Mouse (Mus musculus) Muller cell, postnatal 12 days (primary cell): Measurements from ENCODE around the gene Cacna1a.
"Not testable (repeated sequence)": the region's sequence is repeated elsewhere in the genome, so short reads cannot be mapped to it uniquely, and the experiment has no call there.

Source experiments
- DNase-seq: peaks from one replicate; pipeline ENCODE4 v3.0.0-alpha.2; 2015; ENCODE audit errors: inconsistent ontology term

Cacna1a gene

GRCm38 (mm10) chr8:84471271-84471995, 83.2 kb downstream of the Cacna1a start:
- peak; percentile 60 for DNase-seq

GRCm38 (mm10) chr8:84474456-84474855, 86.2 kb downstream of the Cacna1a start:
- DNase-seq: no peak

GRCm38 (mm10) chr8:84477341-84477740, 89.1 kb downstream of the Cacna1a start:
- no peak for DNase-seq

- DNase-seq: no peak
These were observed 94.8 kb downstream of the Cacna1a start for GRCm38 (mm10) chr8:84483004-84483403.

- DNase-seq: no peak
These were observed 97.1 kb downstream of the Cacna1a start for GRCm38 (mm10) chr8:84485366-84485765.

- DNase-seq: peak; percentile 80
These were observed 97.6 kb downstream of the Cacna1a start for GRCm38 (mm10) chr8:84485864-84486263.

- DNase-seq: no peak
These were observed 101.0 kb downstream of the Cacna1a start for GRCm38 (mm10) chr8:84489223-84489622.

GRCm38 (mm10) chr8:84494541-84495084, 106.4 kb downstream of the Cacna1a start:
- DNase-seq: no peak

GRCm38 (mm10) chr8:84501181-84501580, 112.9 kb downstream of the Cacna1a start:
- no peak for DNase-seq

GRCm38 (mm10) chr8:84501671-84502308, 113.5 kb downstream of the Cacna1a start:
- peak; percentile 92 for DNase-seq

GRCm38 (mm10) chr8:84502638-84503037, 114.4 kb downstream of the Cacna1a start:
- DNase-seq: no peak

- no peak for DNase-seq
These were observed 119.0 kb downstream of the Cacna1a start for GRCm38 (mm10) chr8:84507220-84507619.

- DNase-seq: not testable (repeated sequence)
These were observed 121.5 kb downstream of the Cacna1a start for GRCm38 (mm10) chr8:84509764-84510163.

GRCm38 (mm10) chr8:84511621-84512020, 123.4 kb downstream of the Cacna1a start:
- DNase-seq: no peak

GRCm38 (mm10) chr8:84513765-84514164, 125.5 kb downstream of the Cacna1a start:
- peak; percentile 16 for DNase-seq

- no peak for DNase-seq
These were observed 129.9 kb downstream of the Cacna1a start for GRCm38 (mm10) chr8:84518180-84518579.

GRCm38 (mm10) chr8:84518720-84519119, 130.5 kb downstream of the Cacna1a start:
- DNase-seq: no peak

- no peak for DNase-seq
These were observed 131.8 kb downstream of the Cacna1a start for GRCm38 (mm10) chr8:84519767-84520626.

GRCm38 (mm10) chr8:84520999-84521398, 132.8 kb downstream of the Cacna1a start:
- no peak for DNase-seq

- DNase-seq: no peak
These were observed 139.8 kb downstream of the Cacna1a start for GRCm38 (mm10) chr8:84528036-84528435.

- DNase-seq: no peak
These were observed 141.3 kb downstream of the Cacna1a start for GRCm38 (mm10) chr8:84529548-84529947.

- no peak for DNase-seq
These were observed 144.5 kb downstream of the Cacna1a start for GRCm38 (mm10) chr8:84532725-84533124.
